Mouse (Mus musculus): ENCODE data around the gene Ttll7. TPM values are rescaled to one million over a fixed set of nuclear protein-coding genes. Genes with fewer than 3 reads are reported as not detected.
A peak's percentile ranks its signal among the peaks of the same experiment; 100 is the strongest.

The Ttll7 gene
- total RNA-seq, 2 experiments from 2014 or later = 6.2 to 9.2 TPM

DNA sequence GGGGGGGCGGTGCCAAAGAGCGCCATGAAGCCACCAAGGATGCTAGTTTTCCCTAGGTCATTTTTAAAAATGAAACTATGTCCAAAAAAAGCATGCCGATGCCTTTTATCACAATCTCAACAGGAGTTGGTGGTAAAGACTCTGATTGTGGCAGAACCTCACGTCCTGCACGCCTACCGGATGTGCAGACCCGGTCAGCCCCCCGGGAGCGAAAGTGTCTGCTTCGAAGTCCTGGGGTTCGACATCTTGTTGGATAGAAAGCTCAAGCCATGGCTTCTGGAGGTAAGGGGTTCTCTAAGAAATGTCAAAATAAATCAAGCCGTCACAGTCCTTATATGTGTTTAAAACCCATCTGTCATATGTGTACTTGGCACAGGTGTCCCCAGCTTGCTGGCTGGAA is 60.9 kb downstream of the Ttll7 start:
- no peak for DNase-seq

GRCm38 (mm10) chr3:146914798-146915197 is 62.6 kb downstream of the Ttll7 start:
- DNase-seq = peak; percentile 89 to 91

GRCm38 (mm10) chr3:146917891-146918290 is 65.7 kb downstream of the Ttll7 start:
- no peak for DNase-seq

DNA sequence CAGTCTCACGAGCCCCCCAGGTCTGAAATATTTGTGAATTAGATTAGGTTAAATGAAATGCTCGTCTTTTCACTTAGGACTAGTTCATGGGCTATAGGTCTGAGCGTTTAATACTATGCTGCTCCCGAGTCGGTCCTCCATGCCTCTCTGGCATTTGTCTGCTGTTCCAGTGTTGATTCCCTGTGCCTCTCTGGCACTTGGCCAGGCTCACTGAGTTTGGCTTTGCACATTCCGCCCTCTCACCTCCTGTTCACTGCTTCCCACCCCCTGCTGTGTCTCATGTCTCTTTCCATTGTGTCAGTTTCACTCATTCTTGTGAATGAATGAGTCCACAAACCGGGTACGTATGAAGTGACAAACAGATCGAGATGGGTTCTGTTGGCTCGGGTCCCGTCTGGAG is 66.2 kb downstream of the Ttll7 start:
- peak; percentile 9 to 18 for DNase-seq

- DNase-seq = no peak
Measured at GRCm38 (mm10) chr3:146927311-146928015, 75.3 kb downstream of the Ttll7 start.

DNA sequence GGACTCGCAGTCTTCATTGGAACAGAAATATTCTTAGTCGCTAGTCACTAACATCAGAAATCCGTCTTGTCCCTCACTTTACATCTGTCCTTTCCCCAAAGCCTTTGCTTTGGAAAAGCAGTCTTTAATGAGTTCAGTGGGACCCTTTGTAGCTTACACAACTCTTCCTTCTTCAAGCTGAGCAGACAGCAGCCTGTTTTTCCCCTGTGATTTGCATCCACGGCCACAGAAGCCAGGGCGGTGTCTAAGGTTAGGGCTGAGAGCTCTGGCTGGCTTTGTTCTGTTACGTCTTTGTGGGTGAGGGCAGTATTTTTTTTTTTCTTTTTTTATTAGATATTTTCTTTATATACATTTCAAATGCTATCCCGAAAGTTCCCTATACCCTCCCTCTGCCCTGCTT is 76.0 kb downstream of the Ttll7 start:
- DNase-seq = no peak

DNA sequence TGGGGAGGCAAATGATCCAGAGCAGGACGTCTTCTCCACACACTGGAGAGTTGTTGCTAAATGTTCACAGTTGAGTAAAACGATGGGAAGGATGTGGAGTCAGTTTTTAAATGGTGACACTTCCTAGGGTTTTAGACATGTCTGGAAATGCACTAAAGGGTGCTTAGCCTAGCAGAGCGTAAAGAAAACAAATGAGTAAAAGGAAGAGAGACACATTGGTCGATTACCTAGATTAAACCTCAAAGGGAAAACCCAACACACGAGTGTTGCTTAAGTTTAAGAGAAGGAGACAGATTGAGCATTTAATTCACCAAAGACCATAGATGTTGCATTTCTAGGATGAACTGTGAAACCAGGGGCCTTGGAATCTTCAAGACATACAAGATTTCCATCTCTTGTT is 76.8 kb downstream of the Ttll7 start:
- no peak for DNase-seq

GRCm38 (mm10) chr3:146931190-146931589 is 79.0 kb downstream of the Ttll7 start:
- DNase-seq = no peak

DNA sequence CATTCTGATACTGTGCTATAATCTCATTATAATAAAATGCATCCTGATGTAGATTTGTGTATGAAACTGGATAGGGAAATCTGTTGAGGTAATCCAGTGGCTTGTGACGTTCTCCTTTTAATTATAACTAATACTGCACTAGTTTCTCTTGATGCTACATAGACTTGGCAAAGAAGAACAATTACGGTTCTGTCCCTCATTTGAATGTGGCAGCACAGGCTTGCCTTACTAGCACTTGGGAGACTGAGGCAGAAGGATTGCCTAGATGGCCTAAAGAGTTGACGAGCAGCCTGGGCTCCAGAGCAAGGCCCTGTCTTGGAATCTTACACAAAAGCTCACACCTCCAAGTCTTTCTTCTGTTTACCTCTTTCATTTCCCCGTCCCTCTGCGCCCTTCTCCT is 80.3 kb downstream of the Ttll7 start:
- no peak for DNase-seq

- DNase-seq = no peak
Measured at GRCm38 (mm10) chr3:146936888-146937287, 84.7 kb downstream of the Ttll7 start.

DNA sequence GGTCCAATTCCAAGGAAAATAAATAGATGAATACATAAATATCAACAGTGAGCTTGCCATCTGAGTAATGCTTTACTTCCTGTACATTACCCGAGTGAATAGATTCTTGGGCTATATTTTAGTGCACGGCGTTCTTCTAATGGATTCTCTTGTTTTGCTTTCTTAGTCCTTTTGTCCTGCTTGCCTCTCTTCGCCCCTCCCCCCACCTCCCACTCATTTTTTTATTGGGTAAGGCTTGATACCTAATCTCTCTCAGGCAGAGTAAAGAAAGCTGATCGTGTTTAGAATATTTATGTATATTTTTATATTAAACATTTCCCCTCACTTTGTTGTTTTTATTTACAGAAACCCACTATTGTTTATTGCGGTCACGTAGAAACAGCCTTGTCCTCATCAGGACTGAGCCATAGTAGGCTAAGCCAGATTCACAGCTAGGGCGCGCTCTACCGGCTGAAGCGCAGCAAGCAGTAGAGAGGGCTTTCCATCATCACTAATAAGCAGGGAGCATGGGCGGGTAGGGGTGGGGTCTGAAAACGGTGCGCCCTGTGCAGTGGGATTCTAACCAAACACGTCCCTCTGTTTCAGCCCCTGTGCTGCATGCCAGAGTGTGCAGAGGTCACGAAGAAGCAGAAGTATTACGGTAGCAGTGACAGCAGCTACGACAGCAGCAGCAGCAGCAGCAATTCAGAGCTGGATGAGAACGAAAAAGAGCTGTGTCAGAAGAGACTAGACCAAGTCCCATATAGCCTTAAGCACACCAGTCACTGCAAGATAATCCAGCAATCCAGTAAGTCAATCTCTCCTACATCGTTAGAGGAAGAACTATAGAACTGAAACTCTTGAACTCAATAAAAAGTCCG is 87.5 kb downstream of the Ttll7 start:
- DNase-seq = peak; percentile 27 to 41

GRCm38 (mm10) chr3:146943101-146943500 is 90.9 kb downstream of the Ttll7 start:
- no peak for DNase-seq

DNA sequence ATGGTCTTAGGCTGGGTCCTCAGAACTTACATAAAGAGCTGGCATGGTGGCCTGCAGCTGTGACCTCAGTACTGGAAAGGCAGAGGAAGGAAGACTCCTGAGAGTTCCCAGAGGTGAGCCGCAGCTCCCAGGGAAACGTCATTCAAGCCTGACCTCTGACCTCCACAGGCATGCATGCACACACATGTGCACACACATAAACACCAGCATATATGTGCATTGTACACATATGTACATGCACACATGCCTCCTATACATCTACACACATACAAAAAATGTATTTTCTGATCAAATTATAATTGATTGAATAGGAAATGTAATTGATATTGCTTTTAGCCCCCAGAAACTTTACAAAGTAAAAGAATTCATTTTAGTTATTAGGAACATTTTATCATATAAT is 93.2 kb downstream of the Ttll7 start:
- DNase-seq = no peak

DNA sequence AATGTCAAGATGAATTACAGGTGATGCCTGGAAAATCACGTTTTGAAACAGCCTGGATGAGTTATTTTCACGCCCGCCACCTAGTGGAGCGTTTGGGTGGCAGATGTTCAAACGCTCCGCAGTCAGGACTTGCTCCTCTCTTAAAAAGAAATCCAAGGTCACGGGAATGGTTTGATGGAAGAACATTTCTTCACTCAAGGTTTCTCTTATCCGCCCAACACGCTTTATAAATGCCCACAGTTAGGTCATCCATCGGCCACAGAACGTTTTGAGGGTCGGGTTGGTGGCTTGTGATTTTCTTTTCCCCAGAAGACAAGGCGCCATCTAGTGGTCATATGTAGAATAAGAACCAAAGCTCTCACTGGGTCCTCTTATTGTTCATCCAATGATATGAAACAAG is 93.7 kb downstream of the Ttll7 start:
- DNase-seq = peak; percentile 59 to 70

GRCm38 (mm10) chr3:146946641-146947040 is 94.5 kb downstream of the Ttll7 start:
- no peak for DNase-seq

GRCm38 (mm10) chr3:146956792-146957191 is 104.6 kb downstream of the Ttll7 start:
- no peak for DNase-seq

DNA sequence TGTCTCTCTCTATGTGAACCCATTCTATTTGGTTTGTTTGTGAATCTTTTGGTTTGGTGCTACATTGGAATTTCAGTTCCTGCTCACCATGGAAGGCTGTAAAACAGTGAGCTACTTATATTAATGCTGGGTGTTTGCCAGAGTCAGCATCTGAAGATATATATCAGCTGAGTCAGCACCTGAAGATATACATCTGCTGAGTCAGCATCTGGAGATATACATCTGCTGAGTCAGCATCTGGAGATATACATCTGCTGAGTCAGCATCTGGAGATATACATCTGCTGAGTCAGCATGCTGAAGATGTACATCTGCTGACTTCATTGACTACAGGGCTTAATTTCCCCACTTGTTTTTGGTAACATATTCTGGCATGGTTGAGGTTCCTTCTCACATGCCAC is 110.7 kb downstream of the Ttll7 start:
- DNase-seq = no peak

GRCm38 (mm10) chr3:146964384-146964783 is 112.2 kb downstream of the Ttll7 start:
- no peak for DNase-seq

DNA sequence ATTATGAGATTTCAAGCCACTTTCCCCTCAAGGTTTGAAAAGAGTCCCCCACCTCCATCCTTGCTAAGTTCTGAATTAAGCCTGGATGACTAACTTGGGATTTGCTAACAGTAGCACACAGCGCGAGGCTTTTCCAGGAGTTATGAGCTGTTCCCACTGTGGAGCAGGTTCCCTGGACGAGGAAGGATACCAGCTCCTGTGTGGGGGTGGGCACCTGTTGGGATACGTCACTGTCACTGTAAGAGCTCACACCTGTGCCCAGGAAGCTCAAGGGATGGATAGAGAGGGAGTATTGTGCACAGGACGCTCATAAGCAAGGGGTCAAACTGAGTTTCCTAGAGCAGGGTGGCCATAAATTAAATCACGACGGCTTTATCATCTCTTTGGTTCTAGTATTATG is 115.1 kb downstream of the Ttll7 start:
- no peak for DNase-seq

GRCm38 (mm10) chr3:146967834-146968233 is 115.7 kb downstream of the Ttll7 start:
- no peak for DNase-seq

DNA sequence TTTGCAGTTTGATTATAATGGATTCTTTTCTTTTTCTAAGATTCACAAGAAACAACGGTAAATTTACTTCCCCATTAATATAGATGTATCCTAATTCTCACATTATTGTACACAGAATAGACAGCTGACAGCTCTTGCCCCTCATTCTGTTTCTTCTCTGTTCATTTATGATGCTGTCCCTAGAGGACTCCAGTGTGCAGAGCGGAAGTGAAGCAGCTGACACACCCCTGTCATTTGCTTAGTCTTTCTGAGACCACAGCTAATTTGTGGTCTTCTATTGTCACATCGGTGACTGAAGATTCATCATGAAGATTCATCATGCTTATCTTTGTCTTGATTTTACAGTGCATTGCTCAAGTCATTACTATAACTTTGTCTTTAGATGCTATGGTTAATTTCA is 126.1 kb downstream of the Ttll7 start:
- DNase-seq = no peak

DNA sequence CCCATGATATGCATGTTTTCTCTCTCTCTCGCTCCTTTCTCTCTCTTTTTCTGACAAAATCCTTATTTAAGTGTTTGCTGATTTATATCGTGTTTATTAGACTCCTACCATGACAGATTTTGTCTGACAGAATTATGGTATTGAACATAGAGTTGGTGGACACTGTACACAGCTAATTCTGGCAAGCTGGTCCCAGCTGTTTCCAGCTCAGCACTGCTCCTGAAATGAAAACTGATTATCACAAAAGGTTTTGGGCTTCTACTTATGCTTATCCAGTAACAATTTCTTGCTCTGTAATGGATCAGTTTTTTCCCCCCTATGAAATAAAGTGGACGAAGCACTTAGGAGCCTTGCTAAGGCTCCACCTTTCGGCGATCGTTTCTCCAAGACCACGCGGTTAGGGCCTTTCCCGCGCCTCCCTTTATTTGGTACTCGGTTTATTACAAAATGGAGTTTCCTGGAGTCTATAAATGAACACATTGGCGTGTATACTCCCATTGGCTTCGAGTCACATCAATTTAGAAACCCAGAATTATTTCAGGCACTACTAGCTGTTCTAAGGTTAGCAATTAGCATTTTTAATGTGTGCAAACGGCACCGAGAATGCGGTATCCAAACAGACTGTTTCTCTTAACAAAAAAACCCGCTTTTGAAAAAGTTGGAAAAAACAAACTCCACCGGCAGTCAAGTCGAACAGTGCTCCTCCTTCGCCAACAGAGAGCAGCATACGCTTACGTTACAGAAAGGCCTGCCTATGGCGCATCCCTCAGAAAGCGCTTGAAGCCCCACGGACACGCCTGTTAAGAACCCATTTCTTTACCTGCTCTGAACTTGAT is 141.9 kb downstream of the Ttll7 start:
- peak; percentile 23 to 46 for DNase-seq

Data from adrenal gland, postnatal 36 days (tissue).